Mouse (Mus musculus): Measurements from ENCODE around the gene Nkx2-3. TPM values are rescaled to one million over a fixed set of nuclear protein-coding genes. Genes with fewer than 3 reads are reported as not detected.

The Nkx2-3 gene
- polyA plus RNA-seq, 1 experiment from 2014 or later: 2.4 TPM

Small RNAs within 50 kb of the gene (microRNA-seq; reads per million reads assigned to microRNA genes)
- gene Gm22646: not detected

Other genes starting within 250 kb of the Nkx2-3 start
- gene Hpse2, start 224.0 kb upstream of the Nkx2-3 start, polyA plus RNA-seq (2016; fragmentation: Nextera tagmentation; extraction: Ambion mirVana): 2.6 and 4.0 TPM in 2 replicates
- gene Cnnm1, start 171.9 kb upstream of the Nkx2-3 start, polyA plus RNA-seq (2016; fragmentation: Nextera tagmentation; extraction: Ambion mirVana): 0.31 and 0.36 TPM in 2 replicates
- gene Got1, start 87.7 kb upstream of the Nkx2-3 start, polyA plus RNA-seq (2016; fragmentation: Nextera tagmentation; extraction: Ambion mirVana): 57.5 and 63.9 TPM in 2 replicates
- 11.3 and 12.4 TPM in 2 replicates for gene Slc25a28, start 62.6 kb downstream of the Nkx2-3 start, polyA plus RNA-seq (2016; fragmentation: Nextera tagmentation; extraction: Ambion mirVana)
- 8.6 and 8.8 TPM in 2 replicates for gene Entpd7, start 77.3 kb downstream of the Nkx2-3 start, polyA plus RNA-seq (2016; fragmentation: Nextera tagmentation; extraction: Ambion mirVana)
- gene Cutc, start 140.7 kb downstream of the Nkx2-3 start, polyA plus RNA-seq (2016; fragmentation: Nextera tagmentation; extraction: Ambion mirVana): 15.0 and 16.3 TPM in 2 replicates
- gene Cox15, start 140.7 kb downstream of the Nkx2-3 start, polyA plus RNA-seq (2016; fragmentation: Nextera tagmentation; extraction: Ambion mirVana): 15.1 and 15.7 TPM in 2 replicates
- not detected in 2 replicates for gene Abcc2, start 169.9 kb downstream of the Nkx2-3 start, polyA plus RNA-seq (2016; fragmentation: Nextera tagmentation; extraction: Ambion mirVana)

Measured in forebrain, embryonic 10.5 days (tissue).